Mouse (Mus musculus) MEL-GATA-1-ER (cell line): ENCODE measurements around the gene Tcaim.
"Not testable (repeated sequence)": the region's sequence is repeated elsewhere in the genome, so short reads cannot be mapped to it uniquely, and the experiment has no call there.

Experiments used
- DNase-seq: peaks from one replicate; pipeline ENCODE4 v3.0.0-alpha.2; 2012; ENCODE audit warnings: low read depth; ENCODE audit errors: extremely low read depth

Gene Tcaim

GRCm38 (mm10) chr9:122854526-122854925 is 49.2 kb downstream of the Tcaim start:
- no peak for DNase-seq

- not testable (repeated sequence) for DNase-seq
Measured at GRCm38 (mm10) chr9:122855141-122855540, 49.8 kb downstream of the Tcaim start.

DNA sequence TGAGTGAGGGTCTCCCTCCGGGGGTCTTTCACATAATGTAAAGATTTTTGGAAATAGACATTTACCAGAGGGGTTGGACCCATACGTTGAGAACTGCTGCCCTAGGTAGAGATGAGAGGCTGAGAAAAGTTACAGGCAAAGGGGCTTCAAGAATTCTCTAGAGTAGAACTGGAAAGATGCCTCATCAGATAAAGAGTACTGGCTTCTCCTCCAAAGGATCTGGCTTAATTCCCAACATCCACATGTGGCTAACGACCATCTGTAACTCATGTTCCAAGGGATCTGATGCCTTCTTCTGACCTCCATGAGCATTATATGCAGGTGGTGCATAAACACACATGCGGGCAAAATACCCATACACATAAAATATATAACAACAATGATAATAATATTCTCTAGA is 50.3 kb downstream of the Tcaim start:
- DNase-seq, result no peak

GRCm38 (mm10) chr9:122856716-122857115 is 51.4 kb downstream of the Tcaim start:
- no peak for DNase-seq

- peak; percentile 33 for DNase-seq
Measured at GRCm38 (mm10) chr9:122860752-122861151, 55.4 kb downstream of the Tcaim start.

GRCm38 (mm10) chr9:122863731-122864130 is 58.4 kb downstream of the Tcaim start:
- DNase-seq, result no peak

DNA sequence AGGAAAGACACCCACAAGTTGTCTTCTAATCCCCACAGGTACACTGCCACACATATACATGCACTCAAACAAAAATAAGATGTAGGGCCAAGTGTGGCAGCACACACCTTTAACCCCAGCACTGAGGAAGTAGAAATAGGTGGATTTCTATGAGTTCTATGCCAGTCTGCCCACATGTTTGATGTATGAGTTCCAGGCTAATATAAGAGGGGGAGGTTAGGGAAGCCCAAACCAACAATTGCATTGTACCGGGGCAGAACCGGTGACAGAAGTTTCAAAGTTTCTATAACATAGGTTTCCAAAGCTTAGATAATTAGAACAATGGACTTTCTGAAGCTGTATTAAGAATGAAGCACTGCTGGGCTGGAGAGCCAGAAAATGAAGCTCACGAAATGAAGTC is 59.5 kb downstream of the Tcaim start:
- DNase-seq, result no peak

DNA sequence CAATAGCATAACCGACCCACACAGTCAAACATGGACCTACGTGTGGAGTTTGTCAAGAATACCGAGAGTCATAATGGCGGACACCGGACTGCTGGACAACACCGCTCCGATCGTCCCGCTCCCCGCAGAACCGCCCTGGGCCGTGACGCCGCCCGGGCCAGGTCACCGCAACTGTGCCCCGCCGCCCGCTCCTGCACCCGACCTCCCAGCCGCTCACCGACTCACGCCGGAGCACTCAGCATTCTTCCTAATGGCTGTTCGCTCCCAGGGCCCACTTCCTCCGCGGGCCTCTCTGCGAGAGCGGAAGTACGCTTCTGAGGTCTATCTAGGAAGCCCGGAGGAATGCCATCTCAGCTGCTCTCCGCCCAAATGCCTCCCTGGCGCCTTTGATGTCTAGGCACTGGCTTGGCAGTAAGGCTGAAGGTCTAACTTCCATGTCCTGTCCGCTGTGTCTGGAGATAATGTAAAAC is 60.4 kb downstream of the Tcaim start, which contains the start of gene Zfp445:
Gene Zfp445 (minus strand): TSS at position 310 of the 470 bp plus-strand sequence.
- DNase-seq, result peak; percentile 79

DNA sequence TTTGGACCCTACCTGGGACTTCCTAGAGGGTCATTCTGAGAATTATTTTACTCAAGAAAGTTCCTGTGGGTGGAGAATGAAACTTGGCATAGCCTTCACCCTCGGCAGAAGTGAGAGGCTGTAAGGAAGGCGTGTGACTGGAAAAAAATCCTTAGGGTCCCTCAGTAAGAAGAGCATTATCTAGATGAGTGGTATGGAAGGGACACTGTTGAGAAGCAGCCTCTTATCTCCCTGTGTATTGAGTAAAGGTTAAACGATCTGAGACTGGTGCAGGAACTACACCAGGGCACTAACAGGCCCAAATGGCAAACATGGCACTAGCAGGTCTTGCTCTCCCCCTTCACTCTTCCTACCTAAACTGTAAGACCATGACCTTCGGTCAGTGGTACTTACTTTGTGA is 60.9 kb downstream of the Tcaim start:
- DNase-seq, result no peak

DNA sequence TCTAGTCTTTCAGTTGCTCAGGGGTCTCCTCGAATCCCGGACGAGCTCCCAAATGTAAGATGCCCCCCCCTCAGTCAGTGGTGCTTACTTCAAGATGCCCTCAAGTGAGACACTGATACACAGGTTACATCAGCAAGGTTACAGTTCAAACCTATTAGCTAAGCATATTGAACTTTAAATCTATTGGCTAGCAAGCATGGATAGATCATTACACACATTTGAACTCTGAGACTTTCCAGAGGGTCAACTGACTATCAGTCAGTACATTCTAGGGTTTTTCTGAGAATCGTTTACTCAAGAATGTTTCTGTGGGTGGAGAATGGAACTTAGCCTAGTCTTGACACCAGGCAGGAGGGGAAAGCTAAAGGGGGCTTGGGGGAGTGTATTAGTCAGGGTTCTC is 67.3 kb downstream of the Tcaim start:
- no peak for DNase-seq

- DNase-seq, result no peak
Measured at GRCm38 (mm10) chr9:122874653-122875052, 69.3 kb downstream of the Tcaim start.

- no peak for DNase-seq
Measured at GRCm38 (mm10) chr9:122875145-122875544, 69.8 kb downstream of the Tcaim start.

- no peak for DNase-seq
Measured at GRCm38 (mm10) chr9:122885385-122885784, 80.0 kb downstream of the Tcaim start, which contains the start of gene Zkscan7. Gene Zkscan7, plus strand, starts transcription at chr9:122885685.
